Mouse (Mus musculus): ENCODE measurements around the gene Kif3b.

Gene Kif3b

DNA sequence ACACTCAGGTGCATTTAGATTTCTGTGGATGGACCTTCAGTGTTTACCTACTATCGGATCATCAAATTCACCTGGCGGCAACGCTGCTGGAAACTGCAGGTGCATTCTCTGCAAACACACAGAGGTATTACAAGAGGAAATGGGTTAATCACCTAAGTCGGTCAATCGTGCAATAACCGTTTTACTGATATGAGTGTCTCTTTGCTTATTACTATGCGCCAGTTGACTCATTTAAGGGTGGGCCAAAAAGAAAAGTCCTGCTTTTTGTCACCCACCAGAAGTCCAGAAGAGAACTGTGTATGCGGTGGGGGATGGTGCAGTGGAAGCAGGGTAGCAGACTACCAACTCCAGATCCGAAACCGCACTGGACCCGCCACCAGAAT is 53.8 kb downstream of the Kif3b start:
- no peak for DNase-seq (ENCODE audit: extremely low read depth, insufficient read length, low spot score)

DNA sequence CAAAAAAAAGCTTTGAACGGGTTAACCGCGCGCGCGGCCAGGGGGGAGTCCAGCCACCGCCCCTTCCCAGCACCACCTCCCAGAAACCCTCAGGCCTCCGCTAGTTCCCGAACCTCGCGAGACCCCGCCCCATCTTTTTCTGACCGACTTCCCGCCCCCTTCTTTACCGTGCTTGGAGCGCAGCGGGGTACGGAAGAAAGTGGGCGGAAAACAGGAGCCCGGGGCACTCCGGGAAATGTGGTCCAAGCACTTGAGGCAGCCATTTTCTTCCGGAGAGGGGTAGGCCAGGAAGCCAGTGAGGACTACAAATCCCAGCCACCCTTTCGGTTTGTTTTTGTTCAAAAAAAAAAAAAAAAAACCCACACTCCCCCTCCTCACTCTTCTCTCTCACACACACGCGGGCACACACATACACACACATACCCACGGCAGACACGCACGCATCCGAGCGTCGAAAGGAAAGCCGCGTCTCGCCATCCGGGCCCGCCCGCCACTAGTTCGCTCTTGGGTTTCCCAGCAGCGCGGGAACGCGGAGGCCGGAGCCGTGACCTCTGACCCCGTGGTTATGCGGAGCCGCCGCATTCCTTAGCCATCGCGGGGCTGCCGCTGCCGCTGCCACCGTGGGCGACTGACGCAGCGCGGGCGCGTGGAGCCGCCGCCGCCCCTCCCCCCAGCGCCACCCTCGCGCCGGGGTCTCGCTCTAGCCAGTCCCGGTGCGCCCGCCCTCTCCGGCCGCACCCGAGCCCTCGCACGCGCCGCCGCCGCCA is 54.4 kb downstream of the Kif3b start, which contains the start of gene Asxl1:
TSS of gene Asxl1 (plus strand) at position 376 of the 767 bp plus-strand sequence.
- peak; percentile 95 for DNase-seq (ENCODE audit: extremely low read depth, insufficient read length, low spot score)

DNA sequence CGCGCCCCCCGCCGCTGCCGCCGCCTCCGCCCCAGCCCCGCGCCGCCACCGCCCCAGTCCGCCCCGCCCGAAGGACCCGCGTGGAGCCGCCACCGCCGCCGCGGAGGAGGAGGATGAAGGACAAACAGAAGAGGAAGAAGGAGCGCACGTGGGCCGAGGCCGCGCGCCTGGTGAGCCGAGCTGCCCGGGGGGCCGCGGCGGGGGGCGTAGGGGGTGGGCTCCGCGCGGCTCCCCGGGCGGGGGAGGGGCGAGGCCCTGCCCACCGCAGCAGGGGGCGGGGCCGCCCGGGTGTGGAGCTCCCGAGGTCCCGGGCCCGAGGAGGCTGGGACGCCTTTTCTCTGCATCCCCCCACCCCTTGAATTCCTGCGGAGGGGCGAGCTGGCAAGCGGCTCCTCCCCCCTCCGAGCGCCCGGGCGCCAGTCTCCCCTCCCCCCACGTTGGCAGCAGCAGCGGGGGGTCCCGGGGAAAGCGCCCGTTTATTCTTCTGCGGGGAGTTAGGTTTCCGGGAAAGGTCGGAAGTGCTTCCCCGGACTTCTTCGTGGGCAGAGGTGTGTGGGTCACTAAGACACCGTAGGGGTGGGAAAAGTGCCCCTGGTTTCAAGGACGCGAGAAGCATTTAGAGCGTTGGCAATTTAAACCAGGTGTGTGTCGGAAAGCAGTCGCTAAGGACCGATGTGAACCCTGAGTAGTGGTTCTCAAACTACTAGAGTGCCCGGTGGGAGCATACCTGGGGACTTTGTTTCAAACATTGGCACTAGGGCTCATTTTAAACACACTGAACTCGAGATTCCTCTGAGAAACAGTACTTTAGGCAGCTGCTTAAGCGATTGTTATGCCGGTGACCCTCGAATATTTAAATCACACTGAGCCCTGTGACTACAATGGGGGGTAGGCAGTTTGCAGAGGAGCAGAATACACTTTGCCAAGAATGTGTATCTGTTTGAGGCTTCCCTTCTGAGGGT is 55.3 kb downstream of the Kif3b start:
- DNase-seq (ENCODE audit: extremely low read depth, insufficient read length, low spot score): peak; percentile 67

DNA sequence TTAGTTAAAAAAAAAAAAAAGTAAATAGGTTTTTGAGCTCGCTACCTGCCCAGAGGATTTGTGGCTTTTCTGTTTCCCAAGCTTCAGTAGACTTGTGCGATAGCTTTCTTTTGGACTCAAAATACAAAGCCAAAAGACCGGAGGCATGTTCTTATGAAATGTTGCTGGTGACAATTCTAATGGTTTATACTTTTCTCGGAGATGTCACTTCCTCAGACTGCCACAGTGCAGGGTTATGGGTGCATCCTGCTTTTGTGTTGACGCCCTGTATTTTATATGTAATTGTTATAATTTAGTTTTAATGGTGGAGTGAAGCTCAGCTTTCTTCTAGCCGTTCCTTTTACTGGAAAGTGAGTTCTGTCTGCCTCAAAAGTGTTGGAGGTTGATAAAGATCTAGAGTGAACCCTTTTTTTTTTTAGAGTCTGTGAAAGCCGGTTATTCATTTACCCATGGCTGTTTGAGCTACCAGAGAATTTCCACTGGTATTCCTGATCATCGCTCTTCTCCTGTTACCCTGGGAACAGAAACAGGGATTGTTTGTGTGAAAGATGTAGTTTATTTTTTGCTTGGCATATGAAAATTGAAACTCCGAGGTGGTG is 56.1 kb downstream of the Kif3b start:
- no peak for DNase-seq (ENCODE audit: extremely low read depth, insufficient read length, low spot score)

DNA sequence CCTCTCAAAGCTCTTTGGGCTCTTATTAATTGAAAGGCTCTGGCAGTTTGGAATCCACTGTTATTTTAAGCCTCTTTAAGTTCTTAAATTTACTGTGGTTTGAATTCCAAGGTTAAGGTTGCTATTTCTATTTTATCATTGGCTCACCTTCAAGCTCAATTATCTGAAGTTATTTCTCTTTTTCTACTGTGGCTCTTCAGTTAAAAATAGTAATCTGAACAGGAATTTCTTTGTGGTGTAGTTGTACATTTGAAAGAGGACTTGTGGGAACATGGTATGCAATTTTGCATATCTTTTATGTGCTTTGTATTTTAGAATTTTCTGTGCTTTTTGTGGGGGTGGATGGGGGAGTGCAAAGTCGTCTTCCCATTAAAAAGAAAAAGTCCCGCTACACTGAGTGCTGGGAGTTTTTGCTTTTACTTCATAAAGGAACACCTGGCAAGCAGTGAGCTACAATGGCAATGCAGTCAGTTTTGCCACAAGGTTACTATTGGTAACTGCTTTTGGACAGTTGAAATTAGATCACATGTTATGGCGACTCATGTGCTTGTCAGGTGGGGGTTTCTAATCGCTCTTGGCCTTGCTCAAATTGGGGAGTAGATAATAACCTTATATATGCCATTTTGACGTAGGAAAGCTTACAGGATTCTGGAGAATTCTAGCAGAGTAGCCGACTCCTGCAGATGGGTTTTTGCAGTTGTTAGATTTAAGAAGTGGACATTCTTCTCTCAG is 57.1 kb downstream of the Kif3b start:
- DNase-seq (ENCODE audit: extremely low read depth, insufficient read length, low spot score): no peak

DNA sequence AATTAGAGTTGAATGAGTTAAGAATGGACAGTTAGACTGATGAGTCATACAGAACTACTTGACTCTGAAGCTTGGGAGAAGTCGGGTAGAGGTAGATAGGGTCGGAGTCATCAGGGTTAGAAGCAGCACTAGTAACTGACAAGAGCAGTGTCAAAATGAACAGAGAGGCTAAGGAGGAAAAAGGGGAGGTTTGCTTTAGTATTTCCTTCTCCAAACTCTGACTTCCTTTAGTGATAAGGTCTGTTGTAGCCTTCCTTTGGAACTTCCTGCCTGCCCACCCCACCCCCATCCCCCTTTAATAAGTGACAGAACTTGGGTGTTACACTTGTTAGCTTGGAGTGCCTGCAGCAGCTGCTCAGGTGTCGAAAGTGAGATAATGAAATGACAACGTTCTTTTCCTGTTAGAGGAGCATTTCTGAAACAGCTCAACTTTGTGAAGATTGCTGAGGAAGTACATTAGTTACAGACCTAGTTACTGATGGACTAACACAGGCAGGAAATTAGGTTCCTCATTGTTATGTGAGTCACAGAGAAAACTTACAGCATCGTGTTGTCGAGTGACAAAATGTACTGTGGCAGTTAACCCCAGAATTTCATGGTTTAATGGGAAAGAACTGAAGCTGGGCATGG is 59.5 kb downstream of the Kif3b start:
- no peak for DNase-seq (ENCODE audit: extremely low read depth, insufficient read length, low spot score)

DNA sequence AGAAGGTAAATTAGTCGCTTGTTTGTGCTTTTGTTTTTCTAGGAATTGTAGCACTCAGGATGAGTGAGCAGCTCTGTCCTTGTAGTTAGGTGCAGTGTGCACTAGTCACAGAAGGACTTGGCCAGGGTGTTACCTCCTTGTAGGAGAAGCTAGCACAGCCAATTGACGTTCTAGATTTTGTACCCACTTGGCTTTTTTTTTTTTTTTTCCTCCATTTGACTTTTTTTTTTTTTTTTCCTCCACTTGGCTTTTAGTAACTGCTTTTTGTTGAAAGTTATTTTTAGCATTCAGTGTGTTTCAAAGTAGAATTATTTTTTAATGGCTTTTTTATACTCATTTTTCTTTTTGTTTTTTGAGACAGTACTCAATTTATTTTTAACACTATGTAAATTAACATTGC is 63.4 kb downstream of the Kif3b start:
- DNase-seq (ENCODE audit: extremely low read depth, insufficient read length, low spot score): no peak

DNA sequence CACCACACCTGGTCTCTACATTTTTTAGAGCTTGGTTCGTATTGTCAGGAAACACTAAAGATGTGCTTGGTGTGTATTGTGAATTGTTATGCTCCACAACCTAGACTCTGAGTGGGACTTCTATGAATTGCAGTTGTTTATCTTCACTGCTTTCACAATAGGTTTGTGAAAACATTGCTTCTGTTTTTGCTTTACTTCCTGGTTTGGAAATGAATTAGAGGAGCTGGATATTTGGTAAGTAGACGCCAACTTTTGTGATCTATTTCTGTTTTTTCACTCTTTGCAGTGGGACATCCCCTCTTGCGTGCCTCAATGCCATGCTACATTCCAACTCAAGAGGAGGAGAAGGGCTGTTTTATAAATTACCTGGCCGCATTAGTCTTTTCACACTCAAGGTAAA is 65.6 kb downstream of the Kif3b start:
- no peak for DNase-seq (ENCODE audit: extremely low read depth, insufficient read length, low spot score)

DNA sequence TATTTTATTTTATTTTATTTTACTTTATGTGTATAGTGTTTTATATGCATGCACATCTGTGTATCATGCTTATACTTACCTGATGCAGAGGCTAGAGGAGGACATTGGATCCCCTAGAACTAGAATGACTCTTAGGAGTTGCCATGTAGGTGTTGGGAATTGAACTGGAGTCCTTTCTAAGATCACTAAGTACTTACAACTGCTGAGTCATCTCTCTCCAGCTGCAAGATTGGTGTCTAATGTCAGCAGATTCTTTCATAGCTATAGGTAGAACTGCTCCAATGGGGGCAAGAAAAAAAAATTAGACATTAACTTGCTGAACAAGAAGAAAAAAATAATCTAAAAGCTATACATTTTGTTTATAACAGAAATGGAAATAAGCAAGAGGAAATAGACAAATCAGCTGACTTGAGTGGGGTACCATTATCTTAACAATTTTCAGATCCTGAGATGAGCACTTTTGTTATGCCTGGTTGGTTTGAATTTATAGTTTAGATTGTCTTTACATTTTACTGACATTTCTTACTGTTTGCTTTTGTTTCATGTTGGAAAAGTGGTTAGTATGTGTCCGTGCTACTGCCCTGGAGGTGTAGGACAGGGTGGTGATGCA is 70.0 kb downstream of the Kif3b start:
- DNase-seq (ENCODE audit: extremely low read depth, insufficient read length, low spot score): no peak

DNA sequence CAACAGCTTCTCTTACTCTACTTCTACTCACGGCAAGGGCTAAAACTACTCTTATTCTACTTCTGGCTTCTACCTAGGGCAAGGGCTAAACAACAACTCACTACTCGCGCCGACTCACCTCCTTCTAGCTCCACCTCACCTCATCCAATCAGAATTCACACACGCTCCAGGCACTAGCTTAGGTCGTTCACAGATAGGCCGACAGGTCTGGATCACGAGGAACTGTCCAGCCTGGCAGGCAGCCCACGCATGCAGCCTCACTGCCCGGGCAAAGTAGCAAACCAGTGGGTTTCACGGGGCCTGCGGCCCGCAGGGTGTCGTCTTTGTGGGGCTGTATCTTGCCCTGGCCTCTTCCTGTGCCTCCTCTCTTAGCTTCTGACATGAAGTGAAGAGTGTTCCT is 73.3 kb downstream of the Kif3b start:
- peak; percentile 16 for DNase-seq (ENCODE audit: extremely low read depth, insufficient read length, low spot score)

DNA sequence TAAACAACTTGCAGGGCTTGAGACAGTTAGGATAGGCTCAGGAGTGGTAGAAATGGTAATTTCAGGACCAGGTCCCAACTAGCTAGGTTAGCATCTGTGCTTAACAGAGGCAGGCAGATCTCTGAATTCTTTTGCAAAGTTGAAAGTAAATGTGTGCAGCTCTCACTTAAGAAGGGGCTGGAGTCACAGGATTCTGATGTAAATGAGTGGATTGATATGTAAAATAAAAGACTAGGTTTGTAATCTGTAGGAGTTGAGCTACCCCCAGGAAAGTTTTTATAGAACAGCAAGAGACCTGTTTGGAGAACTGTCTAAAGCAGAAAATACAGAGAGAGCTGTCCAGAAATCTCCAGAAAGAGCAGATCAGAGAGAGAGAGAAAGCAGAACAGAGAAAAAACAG is 79.7 kb downstream of the Kif3b start:
- DNase-seq (ENCODE audit: extremely low read depth, insufficient read length, low spot score): no peak

DNA sequence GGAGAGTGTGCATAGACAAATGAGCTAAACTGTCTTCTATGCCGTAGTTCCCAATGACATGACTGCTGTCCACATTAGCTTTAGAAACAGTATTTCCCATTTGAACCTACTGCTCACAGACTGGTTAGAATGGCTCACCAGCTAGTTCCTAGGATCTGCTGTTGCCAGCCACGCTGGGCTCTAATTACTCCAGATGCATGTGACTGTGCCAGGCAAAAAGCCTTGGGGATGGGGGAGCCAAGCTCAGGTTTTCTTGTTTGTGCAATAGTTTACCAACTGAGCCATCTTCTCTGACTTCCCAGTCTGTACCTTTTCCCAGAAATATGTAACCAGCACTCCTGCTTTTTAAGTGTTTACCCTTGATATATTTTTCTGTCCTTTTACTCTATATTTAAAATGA is 84.2 kb downstream of the Kif3b start:
- no peak for DNase-seq (ENCODE audit: extremely low read depth, insufficient read length, low spot score)

DNA sequence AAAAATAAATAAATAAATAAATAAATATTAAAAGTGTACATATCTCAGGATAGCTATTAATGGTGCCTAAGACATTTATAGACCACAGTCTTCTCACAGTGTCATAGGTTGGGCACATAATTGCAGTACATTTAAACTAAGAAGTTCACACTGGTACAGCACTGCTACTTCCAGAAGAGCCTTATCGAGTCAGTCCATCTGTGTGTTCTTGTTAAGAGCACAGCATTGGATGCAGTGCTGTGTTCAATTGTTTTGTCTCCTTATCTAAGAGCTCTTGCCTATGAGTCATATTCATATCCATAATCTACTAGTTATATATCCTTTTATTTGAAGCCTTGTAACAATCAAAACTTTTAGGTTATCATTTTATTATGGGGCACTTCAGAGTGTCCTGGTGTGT is 89.3 kb downstream of the Kif3b start:
- no peak for DNase-seq (ENCODE audit: extremely low read depth, insufficient read length, low spot score)
